Mouse (Mus musculus) ES-E14 (cell line): ENCODE measurements at regions not wholly inside any gene's neighbourhood (a gene's known extent, or its start where the extent isn't known, plus 50 kb on each side); places are given as distances from the start of the nearest gene placed in this dataset.

Experiments
- HCFC1 ChIP-seq: IDR thresholded peaks from 2 replicates; pipeline ENCODE4 v1.6.1; 2012; ENCODE audit warnings: low read length, inconsistent platforms, borderline replicate concordance; ENCODE audit not compliant: insufficient read depth
- MAFK ChIP-seq: IDR thresholded peaks from 2 replicates; pipeline ENCODE4 v1.6.1; 2014; ENCODE audit warnings: mild to moderate bottlenecking, low read depth, low read length, inconsistent platforms; ENCODE audit not compliant: insufficient read depth
- ZC3H11A ChIP-seq: IDR thresholded peaks from 2 replicates; pipeline ENCODE4 v1.6.1; 2012; ENCODE audit warnings: low read depth, mild to moderate bottlenecking, inconsistent platforms, low read length, borderline replicate concordance
- ZNF384 ChIP-seq: IDR thresholded peaks from 2 replicates; pipeline ENCODE4 v1.6.1; 2012; ENCODE audit warnings: low read depth, low read length, inconsistent platforms

DNA sequence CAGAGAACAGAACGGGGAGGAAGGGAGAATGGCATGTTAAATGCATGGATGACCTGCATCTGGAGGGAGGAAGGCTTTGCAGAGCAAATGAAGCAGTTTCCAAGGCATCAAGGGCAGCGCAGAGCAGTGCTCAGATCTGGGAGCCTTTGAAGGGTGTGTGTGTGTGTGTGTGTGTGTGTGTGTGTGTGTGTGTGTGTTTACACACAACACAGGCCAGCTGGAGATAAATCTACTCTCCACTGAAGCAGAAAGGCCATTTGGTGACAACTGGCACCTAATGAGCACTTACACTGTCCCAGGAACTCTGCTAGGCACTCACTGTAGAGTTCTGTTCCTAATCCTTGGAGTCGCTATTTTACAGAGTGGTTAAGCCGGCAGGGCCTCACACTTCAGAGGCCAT lies 84.3 kb upstream of the 1700016C15Rik start:
- TF ChIP-seq ZC3H11A, result no peak
- no peak for TF ChIP-seq HCFC1
- no peak for TF ChIP-seq MAFK
- TF ChIP-seq ZNF384, result no peak
